Mouse (Mus musculus) gastrocnemius, postnatal 36 days (tissue): ENCODE results near the gene Ilk. TPM values are rescaled to one million over a fixed set of nuclear protein-coding genes. Genes with fewer than 3 reads are reported as not detected.
"Not testable (repeated sequence)": the region's sequence is repeated elsewhere in the genome, so short reads cannot be mapped to it uniquely, and the experiment has no call there.

Experiments used
- DNase-seq, 2 experiments: peaks; one replicate each; pipeline ENCODE4 v3.0.0; 2022
- intact Hi-C: fragments of 180-260 bp; cut with DNase I; formaldehyde crosslinking; loops from one replicate; pipeline ENCODE4 v1.15.1; 2025
- total RNA-seq, 2 experiments: library from RNA; stranded (reverse); gene quantifications; 2 replicates each; pipeline ENCODE4 v1.2.3; 2021

Ilk gene
- total RNA-seq, 2 experiments from 2014 or later, result 44.3 to 45.6 TPM

- intact Hi-C loops, result no loop called here
- DNase-seq, result no peak
Measured at GRCm38 (mm10) chr7:105740851-105741250, 4.5 kb downstream of the Ilk start.

GRCm38 (mm10) chr7:105741978-105742377 lies 5.6 kb downstream of the Ilk start:
- no peak for DNase-seq
- intact Hi-C loops, result no loop called here

- intact Hi-C loops, DNase-seq: not testable (repeated sequence)
Measured at GRCm38 (mm10) chr7:105742539-105743215, 6.3 kb downstream of the Ilk start.

- DNase-seq, intact Hi-C loops: not testable (repeated sequence)
Measured at GRCm38 (mm10) chr7:105743246-105743925, 7.0 kb downstream of the Ilk start.

GRCm38 (mm10) chr7:105743926-105744590 lies 7.7 kb downstream of the Ilk start, which contains the start of gene Taf10:
Taf10 (minus strand) TSS chr7:105744361.
- DNase-seq, result peak; percentile 72
- intact Hi-C loops, result no loop called here

GRCm38 (mm10) chr7:105747776-105748175 lies 11.4 kb downstream of the Ilk start:
- no peak for DNase-seq
- intact Hi-C loops, result no loop called here

GRCm38 (mm10) chr7:105751491-105752433 lies 15.4 kb downstream of the Ilk start, which contains the start of gene Tpp1:
Tpp1 (minus strand) TSS chr7:105752235.
- intact Hi-C loops, result no loop called here
- DNase-seq, result peak; percentile 82 to 84

GRCm38 (mm10) chr7:105752716-105753115 lies 16.3 kb downstream of the Ilk start:
- intact Hi-C loops, result no loop called here
- no peak for DNase-seq

GRCm38 (mm10) chr7:105753281-105753680 lies 16.9 kb downstream of the Ilk start:
- no peak for DNase-seq

GRCm38 (mm10) chr7:105761813-105762484 lies 25.6 kb downstream of the Ilk start:
- no peak for DNase-seq
- intact Hi-C loops, result no loop called here

More at GRCm38 (mm10) chr7:105753281-105753680, 16.9 kb downstream of the Ilk start:
- intact Hi-C loops, result no loop called here

- DNase-seq, result no peak
- intact Hi-C loops, result no loop called here
Measured at GRCm38 (mm10) chr7:105762517-105763270, 26.3 kb downstream of the Ilk start.

- intact Hi-C loops, result no loop called here
- no peak for DNase-seq
Measured at GRCm38 (mm10) chr7:105764331-105764730, 27.9 kb downstream of the Ilk start.

GRCm38 (mm10) chr7:105767729-105768165 lies 31.4 kb downstream of the Ilk start:
- DNase-seq, result no peak
- intact Hi-C loops, result no loop called here

GRCm38 (mm10) chr7:105769959-105770358 lies 33.6 kb downstream of the Ilk start:
- intact Hi-C loops, result no loop called here
- DNase-seq, result peak in 1 of 2 experiments; percentile 53

- no peak for DNase-seq
- intact Hi-C loops, result no loop called here
Measured at GRCm38 (mm10) chr7:105772331-105772730, 35.9 kb downstream of the Ilk start.

GRCm38 (mm10) chr7:105773041-105773440 lies 36.6 kb downstream of the Ilk start:
- no peak for DNase-seq
- intact Hi-C loops, result no loop called here

GRCm38 (mm10) chr7:105774661-105775060 lies 38.3 kb downstream of the Ilk start:
- no peak for DNase-seq
- intact Hi-C loops, result no loop called here

GRCm38 (mm10) chr7:105776026-105776425 lies 39.6 kb downstream of the Ilk start:
- intact Hi-C loops, result no loop called here
- no peak for DNase-seq

- no peak for DNase-seq
- intact Hi-C loops, result no loop called here
Measured at GRCm38 (mm10) chr7:105777316-105777715, 40.9 kb downstream of the Ilk start.
